Comparison of ENCODE assay signal across 11 mouse cellular contexts in genomic region chr19:53710861-53711260, GRCm38 (mm10). TPM values are rescaled to one million over a fixed set of nuclear protein-coding genes. Genes with fewer than 3 reads are reported as not detected.
A peak's percentile ranks its signal among the peaks of the same experiment; 100 is the strongest.
DNase-seq lines count a peak whose midpoint lies in the region; ATAC-seq lines count a peak whose summit lies in the region.
"Had no signal": no experiment of that assay in that cellular context is flagged by ENCODE, and none has a peak within 500 bp of the region (broad histone marks: within the 10 kb centered on the region; RNA-seq: fewer than 3 reads in every experiment).

No protein-coding gene starts in this region.

- 0 out of 2 replicates have a peak, but pooled peaks cover 4% of the 10 kb centered on the region for H3K36me3 ChIP-seq in kidney, embryonic 16.5 days (ENCODE audit: insufficient read depth, low read length)
- H3K36me3 ChIP-seq in embryonic facial prominence, embryonic 15.5 days: no peaks in the 10 kb centered on the region
- H3K36me3 ChIP-seq in heart, embryonic 16.5 days (ENCODE audit: control insufficient read depth, insufficient read depth): peaks cover 3% of the 10 kb centered on the region; the same call in 1 of the 2 replicates
- H3K36me3 ChIP-seq in limb, embryonic 15.5 days: no peaks in the 10 kb centered on the region
- no peaks in the 10 kb centered on the region for H3K36me3 ChIP-seq in midbrain, embryonic 14.5 days (ENCODE audit: control insufficient read depth, insufficient read depth, low read length)

- H3K9me3 ChIP-seq in kidney, embryonic 16.5 days (ENCODE audit: low read length): peaks cover 11% of the 10 kb centered on the region; the same call in 1 of the 2 replicates
- H3K9me3 ChIP-seq in embryonic facial prominence, embryonic 15.5 days (replicated peaks): no peaks in the 10 kb centered on the region; the same call in 1 of the 2 replicates
- H3K9me3 ChIP-seq in heart, embryonic 16.5 days (replicated peaks; ENCODE audit: control insufficient read depth, low read length): peaks cover 5% of the 10 kb centered on the region; the same call in 1 of the 2 replicates
- no peaks in the 10 kb centered on the region for H3K9me3 ChIP-seq in limb, embryonic 15.5 days
- no peaks in the 10 kb centered on the region for H3K9me3 ChIP-seq in midbrain, embryonic 14.5 days (ENCODE audit: control insufficient read depth, low read length)

- H3K27ac ChIP-seq in kidney, embryonic 16.5 days (ENCODE audit: low read length): no peak overlapping the region
- H3K27ac ChIP-seq in embryonic facial prominence, embryonic 15.5 days (replicated peaks): no peak overlapping the region
- H3K27ac ChIP-seq in heart, embryonic 16.5 days (ENCODE audit: low read length): peak overlapping the region; percentile 95
- 0 out of 2 replicates have a peak overlapping the region, but pooled peaks have one; percentile 4 for H3K27ac ChIP-seq in limb, embryonic 15.5 days
- no peak overlapping the region for H3K27ac ChIP-seq in midbrain, embryonic 14.5 days (replicated peaks; ENCODE audit: low read depth, low read length)
- H3K27ac ChIP-seq: kidney, postnatal 0 days had no signal

- H3K4me2 ChIP-seq in kidney, embryonic 16.5 days (replicated peaks; ENCODE audit: low read depth, low read length): no peak overlapping the region
- H3K4me2 ChIP-seq in embryonic facial prominence, embryonic 15.5 days (replicated peaks): no peak overlapping the region
- peak overlapping the region; percentile 0; the same call in 1 of the 2 replicates for H3K4me2 ChIP-seq in heart, embryonic 16.5 days (ENCODE audit: low read depth, low read length)
- no peak overlapping the region for H3K4me2 ChIP-seq in limb, embryonic 15.5 days
- H3K4me2 ChIP-seq in midbrain, embryonic 14.5 days (ENCODE audit: low read length): no peak overlapping the region
- H3K4me2 ChIP-seq: lung, embryonic 14.5 days; midbrain, embryonic 11.5 days had no signal

- H3K27me3 ChIP-seq in kidney, embryonic 16.5 days (ENCODE audit: insufficient read depth, low read length): no peaks in the 10 kb centered on the region
- H3K27me3 ChIP-seq in embryonic facial prominence, embryonic 15.5 days: no peaks in the 10 kb centered on the region
- H3K27me3 ChIP-seq in heart, embryonic 16.5 days (ENCODE audit: control insufficient read depth, insufficient read depth, low read length): no peaks in the 10 kb centered on the region
- no peaks in the 10 kb centered on the region for H3K27me3 ChIP-seq in limb, embryonic 15.5 days
- H3K27me3 ChIP-seq in midbrain, embryonic 14.5 days (ENCODE audit: control insufficient read depth, insufficient read depth, low read length): no peaks in the 10 kb centered on the region

- ATAC-seq in kidney, embryonic 16.5 days (ENCODE audit: low FRiP score, low TSS enrichment): peak; percentile 27; the same call in 1 of the 2 replicates
- peak; percentile 75 for ATAC-seq in embryonic facial prominence, embryonic 15.5 days (ENCODE audit: insufficient number of reproducible peaks, low FRiP score, low TSS enrichment, low read depth)
- ATAC-seq in heart, embryonic 16.5 days (replicated peaks; ENCODE audit: extremely low read depth, insufficient read depth, low FRiP score): peak; percentile 70
- no peak; the same call in 1 of the 2 replicates for ATAC-seq in limb, embryonic 15.5 days (ENCODE audit: insufficient number of reproducible peaks, low FRiP score, low TSS enrichment, low read depth)
- no peak for ATAC-seq in midbrain, embryonic 14.5 days (ENCODE audit: low FRiP score, low TSS enrichment)

- 52% methylated on average over 4 of the region's 4 CpGs for WGBS in kidney, embryonic 16.5 days
- WGBS in embryonic facial prominence, embryonic 15.5 days: 61% methylated on average over 4 of the region's 4 CpGs
- 20% methylated on average over 4 of the region's 4 CpGs for WGBS in heart, embryonic 16.5 days
- 35% methylated on average over 4 of the region's 4 CpGs for WGBS in limb, embryonic 15.5 days
- 64% methylated on average over 4 of the region's 4 CpGs for WGBS in midbrain, embryonic 14.5 days

- H3K9ac ChIP-seq in kidney, embryonic 16.5 days (replicated peaks; ENCODE audit: low read length): 0 out of 2 replicates have a peak overlapping the region, but pooled peaks have one; percentile 11
- no peak overlapping the region for H3K9ac ChIP-seq in embryonic facial prominence, embryonic 15.5 days
- H3K9ac ChIP-seq in heart, embryonic 16.5 days (ENCODE audit: low read length): peak overlapping the region; percentile 0; the same call in 1 of the 2 replicates
- H3K9ac ChIP-seq in limb, embryonic 15.5 days: no peak overlapping the region
- H3K9ac ChIP-seq in midbrain, embryonic 14.5 days (replicated peaks; ENCODE audit: low read length): no peak overlapping the region
- H3K9ac ChIP-seq: lung, embryonic 14.5 days had no signal

- no peak for DNase-seq in kidney, adult 8-10 months
- DNase-seq in midbrain, embryonic 14.5 days: no peak
- DNase-seq in urinary bladder, postnatal 14 days (ENCODE audit: low spot score): no peak
- DNase-seq: cerebellum, postnatal 25 days had no signal

- peaks cover 12% of the 10 kb centered on the region for H3K4me1 ChIP-seq in kidney, embryonic 16.5 days (ENCODE audit: insufficient read depth, low read length)
- peaks cover 6% of the 10 kb centered on the region for H3K4me1 ChIP-seq in embryonic facial prominence, embryonic 15.5 days
- peaks cover 64% of the 10 kb centered on the region for H3K4me1 ChIP-seq in heart, embryonic 16.5 days (ENCODE audit: control insufficient read depth, insufficient read depth, low read length)
- peaks cover 20% of the 10 kb centered on the region for H3K4me1 ChIP-seq in limb, embryonic 15.5 days
- no peaks in the 10 kb centered on the region for H3K4me1 ChIP-seq in midbrain, embryonic 14.5 days (ENCODE audit: control insufficient read depth, insufficient read depth, low read length)

- H3K4me3 ChIP-seq in kidney, embryonic 16.5 days (ENCODE audit: low read length): no peak overlapping the region
- no peak overlapping the region for H3K4me3 ChIP-seq in embryonic facial prominence, embryonic 15.5 days (replicated peaks)
- H3K4me3 ChIP-seq in heart, embryonic 16.5 days (ENCODE audit: low read length): no peak overlapping the region
- H3K4me3 ChIP-seq in limb, embryonic 15.5 days: no peak overlapping the region
- no peak overlapping the region for H3K4me3 ChIP-seq in midbrain, embryonic 14.5 days (replicated peaks; ENCODE audit: low read depth, low read length)

RNA-seq across cellular contexts. Expression of gene Rbm20, which starts 33.8 kb away (rescaled TPM):
- polyA plus RNA-seq in kidney, embryonic 16.5 days (2015; fragmentation: Nextera tagmentation; extraction: Ambion mirVana): 2.5 and 3.1 TPM in 2 replicates
- 5.5 and 6.2 TPM in 2 replicates for polyA plus RNA-seq in embryonic facial prominence, embryonic 15.5 days (2015; fragmentation: Nextera tagmentation; extraction: Ambion mirVana)
- polyA plus RNA-seq in heart, embryonic 16.5 days (2015; fragmentation: Nextera tagmentation; extraction: Ambion mirVana): 48.1 and 50.7 TPM in 2 replicates
- 4.0 and 4.9 TPM in 2 replicates for polyA plus RNA-seq in limb, embryonic 15.5 days (2015; fragmentation: Nextera tagmentation; extraction: Ambion mirVana)
- 0.61 TPM in 2 replicates for polyA plus RNA-seq in midbrain, embryonic 14.5 days (2014; fragmentation: Nextera tagmentation; extraction: Ambion mirVana)

Comparison
In these comparisons a context has a peak if more than half of its experiments do, and no peak if none do; other contexts are left out.
1. ATAC-seq: peak in kidney, embryonic 16.5 days (single experiment), embryonic facial prominence, embryonic 15.5 days (single experiment) and heart, embryonic 16.5 days (single experiment); none in limb, embryonic 15.5 days (single experiment) and midbrain, embryonic 14.5 days (single experiment).
2. H3K27ac ChIP-seq: peak in heart, embryonic 16.5 days (single experiment) and limb, embryonic 15.5 days (single experiment); none in kidney, embryonic 16.5 days (single experiment), embryonic facial prominence, embryonic 15.5 days (single experiment) and midbrain, embryonic 14.5 days (single experiment).
3. H3K9ac ChIP-seq: peak in kidney, embryonic 16.5 days (single experiment) and heart, embryonic 16.5 days (single experiment); none in embryonic facial prominence, embryonic 15.5 days (single experiment), limb, embryonic 15.5 days (single experiment) and midbrain, embryonic 14.5 days (single experiment).